ENCODE assay signal across 10 mouse cellular contexts in the genomic region with DNA sequence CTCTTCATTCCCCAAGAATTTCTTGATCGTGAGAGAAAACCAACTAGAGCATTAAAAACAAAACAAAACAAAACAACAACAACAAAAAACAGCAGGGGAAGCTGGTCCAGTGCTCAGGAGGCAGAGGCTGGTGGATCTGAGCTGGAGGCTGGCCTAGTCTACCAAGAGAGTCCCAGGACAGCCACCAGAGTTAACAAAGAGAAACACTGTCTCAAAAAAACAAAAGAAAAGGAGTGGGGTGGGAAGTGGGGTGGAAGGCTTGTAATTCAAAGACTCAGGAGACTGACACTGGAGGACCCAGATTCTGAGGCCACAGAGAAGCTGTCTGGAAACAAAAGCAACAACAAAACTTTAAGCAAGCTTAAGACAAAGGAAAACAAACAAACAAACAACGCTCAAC. TPM values are rescaled to one million over a fixed set of nuclear protein-coding genes. Genes with fewer than 3 reads are reported as not detected.
A peak's percentile ranks its signal among the peaks of the same experiment; 100 is the strongest.
DNase-seq lines count a peak whose midpoint lies in the region; ATAC-seq and TF ChIP-seq lines count a peak whose summit lies in the region.
"Had no signal": no experiment of that assay in that cellular context is flagged by ENCODE, and none has a peak within 500 bp of the region (broad histone marks: within the 10 kb centered on the region; RNA-seq: fewer than 3 reads in every experiment).

No protein-coding gene starts in this region.

- DNase-seq in heart, postnatal 4 days, result no peak
- DNase-seq in brain, adult 2 months (ENCODE audit: low read depth, low spot score), result peak; percentile 68
- no peak for DNase-seq in limb, embryonic 14.5 days (ENCODE audit: low spot score)
- DNase-seq in spleen, postnatal 14 days (ENCODE audit: low spot score in 2 of 2), result no peak
- DNase-seq in thymus, postnatal 25 days, result no peak
- no peak for DNase-seq in cerebellum, postnatal 14 days
- DNase-seq: kidney, adult 18-20 months; lung, postnatal 4 days had no signal

- H3K9ac ChIP-seq in heart, embryonic 15.5 days, result no peak overlapping the region
- H3K9ac ChIP-seq in ES-Bruce4 (ENCODE audit: low read depth, poor library complexity, severe bottlenecking), result peak overlapping the region; percentile 54; the same call in 1 of the 2 replicates
- no peak overlapping the region for H3K9ac ChIP-seq in limb, embryonic 14.5 days (ENCODE audit: low read depth, low read length, severe bottlenecking)

- no peaks in the 10 kb centered on the region for H3K27me3 ChIP-seq in heart, embryonic 15.5 days
- no peaks in the 10 kb centered on the region for H3K27me3 ChIP-seq in ES-Bruce4 (ENCODE audit: control insufficient read depth, insufficient read depth, low read length, poor library complexity, severe bottlenecking)
- H3K27me3 ChIP-seq in limb, embryonic 14.5 days (ENCODE audit: control insufficient read depth, insufficient read depth, low read length), result no peaks in the 10 kb centered on the region

- WGBS in heart, embryonic 15.5 days, result 71% methylated on average over 2 of the region's 2 CpGs
- WGBS in limb, embryonic 14.5 days, result 83% methylated on average over 2 of the region's 2 CpGs

- H3K9me3 ChIP-seq in heart, embryonic 15.5 days (replicated peaks), result no peaks in the 10 kb centered on the region
- no peaks in the 10 kb centered on the region for H3K9me3 ChIP-seq in ES-Bruce4 (replicated peaks; ENCODE audit: control insufficient read depth, insufficient read depth, low read length, poor library complexity, severe bottlenecking)
- H3K9me3 ChIP-seq in limb, embryonic 14.5 days (ENCODE audit: control insufficient read depth, low read length), result no peaks in the 10 kb centered on the region

- H3K4me2 ChIP-seq in heart, embryonic 15.5 days, result peak overlapping the region; percentile 93
- H3K4me2 ChIP-seq in limb, embryonic 14.5 days (replicated peaks; ENCODE audit: low read depth, low read length, severe bottlenecking), result peak overlapping the region; percentile 79; the same call in 1 of the 2 replicates

- no peak overlapping the region; the same call in none of the 2 replicates for H3K27ac ChIP-seq in heart, embryonic 15.5 days
- H3K27ac ChIP-seq in ES-Bruce4 (ENCODE audit: insufficient read depth, low read length), result no peak overlapping the region
- no peak overlapping the region for H3K27ac ChIP-seq in limb, embryonic 14.5 days (replicated peaks; ENCODE audit: low read depth, low read length)

- H3K4me1 ChIP-seq in heart, embryonic 15.5 days (replicated peaks), result peaks cover 14% of the 10 kb centered on the region
- H3K4me1 ChIP-seq in ES-Bruce4 (ENCODE audit: control insufficient read depth, insufficient read depth, low read length), result no peaks in the 10 kb centered on the region
- peaks cover 5% of the 10 kb centered on the region for H3K4me1 ChIP-seq in limb, embryonic 14.5 days (ENCODE audit: control insufficient read depth, insufficient read depth, low read length)

- TF ChIP-seq CTCF in ES-Bruce4 (IDR thresholded peaks at IDR 0.05; ENCODE audit: low read depth, low read length), result no peak

- no peak for ATAC-seq in heart, embryonic 15.5 days (replicated peaks; ENCODE audit: insufficient number of reproducible peaks, insufficient read depth, low FRiP score, low read depth)
- no peak for ATAC-seq in limb, embryonic 14.5 days (ENCODE audit: low FRiP score, low read depth)

- no peak for TF ChIP-seq POLR2A in ES-Bruce4 (IDR thresholded peaks at IDR 0.05; ENCODE audit: insufficient read depth, low read length)
- TF ChIP-seq POLR2A in limb, embryonic 14.5 days (IDR thresholded peaks at IDR 0.05; ENCODE audit: borderline replicate concordance, extremely low read depth, insufficient read depth, insufficient read length), result no peak

- TF ChIP-seq EP300 in ES-Bruce4 (IDR thresholded peaks at IDR 0.05; ENCODE audit: insufficient read depth, low read depth, low read length), result no peak

- no peaks in the 10 kb centered on the region for H3K36me3 ChIP-seq in heart, embryonic 15.5 days
- H3K36me3 ChIP-seq in ES-Bruce4 (ENCODE audit: control insufficient read depth, insufficient read depth, low read length, poor library complexity, severe bottlenecking), result no peaks in the 10 kb centered on the region
- H3K36me3 ChIP-seq in limb, embryonic 14.5 days (ENCODE audit: control insufficient read depth, insufficient read depth, low read length), result 0 out of 2 replicates have a peak, but pooled peaks cover 4% of the 10 kb centered on the region

- peak overlapping the region; percentile 88; the same call in 1 of the 2 replicates for H3K4me3 ChIP-seq in heart, embryonic 15.5 days
- H3K4me3 ChIP-seq in ES-Bruce4 (ENCODE audit: low read depth, low read length), result no peak overlapping the region
- no peak overlapping the region for H3K4me3 ChIP-seq in limb, embryonic 14.5 days (replicated peaks; ENCODE audit: low read length)

RNA-seq across cellular contexts. Expression of a gene that starts 1.0 kb away (rescaled TPM):
- polyA plus RNA-seq in heart, embryonic 15.5 days (2015; fragmentation: Nextera tagmentation; extraction: Ambion mirVana), result 87.0 and 94.9 TPM in 2 replicates
- 10 to 100 TPM; 65.1 to 70.9 TPM for total RNA-seq in heart, postnatal 4 days (2021)
- polyA plus RNA-seq in ES-Bruce4 (2011; ENCODE audit: insufficient read depth, insufficient read length, low read depth, missing spikeins), result 44.2 and 48.5 TPM in 2 replicates
- 37.0 and 47.6 TPM in 2 replicates for polyA plus RNA-seq in limb, embryonic 14.5 days (2012; rRNA removed)
- 78.4 and 79.6 TPM in 2 replicates for polyA plus RNA-seq in limb, embryonic 14.5 days (2014; fragmentation: Nextera tagmentation; extraction: Ambion mirVana)
